Mouse (Mus musculus): ENCODE results near the gene Rab29.

DNA sequence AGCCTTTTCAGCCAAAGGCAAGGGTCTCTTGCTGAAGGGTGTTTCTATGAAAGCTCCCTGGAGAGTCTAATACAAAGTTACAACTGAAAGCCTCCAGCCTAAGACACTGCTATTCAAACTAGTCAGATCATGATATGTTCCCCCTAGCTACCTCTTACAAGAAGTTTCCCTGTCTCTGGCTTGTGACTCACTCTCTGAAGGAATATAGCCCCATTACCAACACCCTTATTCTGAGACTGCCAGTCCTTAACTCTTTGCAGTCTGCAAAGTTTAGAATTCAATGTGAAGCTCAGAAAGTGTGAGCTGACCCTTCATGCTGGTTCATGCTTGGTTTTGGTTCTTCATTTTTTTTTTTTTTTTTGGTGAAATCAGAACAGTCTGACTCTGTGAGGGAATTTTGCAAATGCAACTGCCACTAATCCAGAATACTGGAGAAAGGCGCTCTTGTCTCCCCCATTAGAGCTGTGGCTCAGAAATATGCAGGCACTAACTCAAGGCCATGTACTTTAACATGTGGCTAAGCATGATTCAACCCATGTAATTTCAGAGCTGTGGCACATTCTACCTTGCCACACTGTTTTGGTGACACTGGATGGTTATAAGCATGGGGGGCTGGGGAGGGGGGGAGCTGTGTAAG is 44.0 kb upstream of the Rab29 start:
- TF ChIP-seq CTCF (IDR thresholded peaks at IDR 0.05; ENCODE audit: borderline replicate concordance, control insufficient read depth, extremely low read depth, insufficient read depth, low read length, poor library complexity) (no peak), POLR2A (IDR thresholded peaks at IDR 0.05; ENCODE audit: control insufficient read depth, extremely low read depth, insufficient read depth, low read length, poor library complexity) (no peak)
